Comparison of ENCODE assay signal across 24 mouse cellular contexts in the genomic region with DNA sequence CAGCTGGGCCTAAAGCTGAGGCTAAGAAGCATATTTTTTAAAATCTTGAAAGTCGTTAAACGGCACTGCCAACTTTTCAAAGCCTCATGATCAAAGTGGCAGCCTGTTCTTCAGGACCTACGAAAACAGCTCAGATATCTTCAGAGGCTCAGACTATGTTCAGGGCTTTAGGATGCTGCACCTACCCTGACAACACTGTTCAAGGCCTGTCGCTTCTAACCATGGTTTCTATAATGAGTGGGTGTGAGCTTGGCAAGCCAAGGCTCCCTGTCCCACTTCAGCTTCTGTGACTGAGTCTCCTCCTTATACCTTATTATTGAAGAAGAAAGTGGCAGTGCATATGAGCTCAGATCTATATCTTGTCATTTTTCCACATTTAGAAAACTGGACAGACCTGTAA. TPM values are rescaled to one million over a fixed set of nuclear protein-coding genes. Genes with fewer than 3 reads are reported as not detected.
A peak's percentile ranks its signal among the peaks of the same experiment; 100 is the strongest.
DNase-seq lines count a peak whose midpoint lies in the region; ATAC-seq lines count a peak whose summit lies in the region.
"Had no signal": no experiment of that assay in that cellular context is flagged by ENCODE, and none has a peak within 500 bp of the region (broad histone marks: within the 10 kb centered on the region; RNA-seq: fewer than 3 reads in every experiment).

No protein-coding gene starts in this region.

- H3K4me3 ChIP-seq in heart, embryonic 12.5 days: no peak overlapping the region
- H3K4me3 ChIP-seq: embryonic facial prominence, embryonic 10.5 days; embryonic facial prominence, embryonic 12.5 days; forebrain, embryonic 13.5 days; forebrain, embryonic 15.5 days had no signal

- H3K27ac ChIP-seq in heart, embryonic 12.5 days (ENCODE audit: poor library complexity, severe bottlenecking): no peak overlapping the region
- H3K27ac ChIP-seq: embryonic facial prominence, embryonic 10.5 days; embryonic facial prominence, embryonic 12.5 days; forebrain, embryonic 13.5 days; forebrain, embryonic 15.5 days had no signal

- no peaks in the 10 kb centered on the region for H3K9me3 ChIP-seq in heart, embryonic 12.5 days (replicated peaks)
- H3K9me3 ChIP-seq: embryonic facial prominence, embryonic 10.5 days; embryonic facial prominence, embryonic 12.5 days; forebrain, embryonic 13.5 days; forebrain, embryonic 15.5 days; G1E had no signal

- H3K36me3 ChIP-seq in heart, embryonic 12.5 days: peaks cover 14% of the 10 kb centered on the region
- H3K36me3 ChIP-seq: embryonic facial prominence, embryonic 12.5 days; forebrain, embryonic 15.5 days; G1E had no signal

- ATAC-seq in frontal cortex, adult (ENCODE audit: low TSS enrichment): peak; percentile 75
- ATAC-seq in heart, embryonic 12.5 days (ENCODE audit: insufficient number of reproducible peaks, low FRiP score): no peak
- ATAC-seq: activated CD4-positive, CD25-positive, alpha-beta regulatory T cell, adult 4 months; CD4-positive, CD25-positive, alpha-beta regulatory T cell, adult 4 months; forebrain, embryonic 13.5 days; forebrain, embryonic 15.5 days; forebrain, postnatal 0 days; Patski had no signal

- H3K9ac ChIP-seq in heart, embryonic 12.5 days: no peak overlapping the region
- H3K9ac ChIP-seq: embryonic facial prominence, embryonic 12.5 days; forebrain, embryonic 13.5 days; forebrain, embryonic 15.5 days; forebrain, postnatal 0 days had no signal

- H3K4me2 ChIP-seq in heart, embryonic 12.5 days: no peak overlapping the region
- H3K4me2 ChIP-seq: embryonic facial prominence, embryonic 12.5 days; forebrain, embryonic 13.5 days; forebrain, embryonic 15.5 days had no signal

- H3K4me1 ChIP-seq in heart, embryonic 12.5 days (replicated peaks): peaks cover 23% of the 10 kb centered on the region
- H3K4me1 ChIP-seq: embryonic facial prominence, embryonic 12.5 days; forebrain, embryonic 13.5 days; forebrain, embryonic 15.5 days had no signal

- WGBS in heart, embryonic 12.5 days: 89% methylated on average over 4 of the region's 4 CpGs

- no peak for DNase-seq in frontal cortex, adult 2 months (ENCODE audit: extremely low spot score in 1 of 2, low spot score in 1 of 2)
- DNase-seq in right cerebral cortex, adult 18-20 months: peak; percentile 13
- DNase-seq in right cerebral cortex, postnatal 4 days: no peak
- DNase-seq: adrenal gland, adult 8-10 months; adrenal gland, postnatal 14 days; adrenal gland, postnatal 36 days; B cell, adult 2 months; cerebellum, adult 11 months; cerebellum, adult 8-10 months; cerebellum, adult 9-11 months; cerebellum, postnatal 14 days; cerebellum, postnatal 36 days; forebrain, postnatal 0 days had no signal

- no peaks in the 10 kb centered on the region for H3K27me3 ChIP-seq in heart, embryonic 12.5 days (replicated peaks)
- H3K27me3 ChIP-seq: CH12.LX; embryonic facial prominence, embryonic 12.5 days; forebrain, embryonic 13.5 days; forebrain, embryonic 15.5 days; Patski had no signal

RNA-seq across cellular contexts. Expression of a gene that starts 37.1 kb away (rescaled TPM):
- 136 and 149 TPM in 2 replicates for polyA plus RNA-seq in frontal cortex, adult 2 months (2012; rRNA removed)
- 0.26 and 0.45 TPM in 2 replicates for polyA plus RNA-seq in heart, embryonic 12.5 days (2016; fragmentation: Nextera tagmentation; extraction: Ambion mirVana)
- polyA plus RNA-seq: G1E had no signal

RNA-seq across cellular contexts. Expression of a gene that starts 40.3 kb away (rescaled TPM):
- polyA plus RNA-seq in frontal cortex, adult 2 months (2012; rRNA removed): 25.6 and 25.7 TPM in 2 replicates
- 30.1 and 32.6 TPM in 2 replicates for polyA plus RNA-seq in heart, embryonic 12.5 days (2016; fragmentation: Nextera tagmentation; extraction: Ambion mirVana)
- polyA plus RNA-seq: G1E had no signal

Comparison
In these comparisons a context has a peak if more than half of its experiments do, and no peak if none do; other contexts are left out.
1. RNA of a gene that starts 37.1 kb away (polyA plus RNA-seq): 136 to 149 TPM in frontal cortex, adult 2 months; 0.26 to 0.45 TPM in heart, embryonic 12.5 days; every median in the first group is over 10 times any median in the second.